Mouse (Mus musculus) ES-E14 (cell line): ENCODE data around the gene Raly. TPM values are rescaled to one million over a fixed set of nuclear protein-coding genes. Genes with fewer than 3 reads are reported as not detected.
"Not testable (repeated sequence)": the region's sequence is repeated elsewhere in the genome, so short reads cannot be mapped to it uniquely, and the experiment has no call there.

Experiments
- DNase-seq: peaks from one replicate; pipeline ENCODE4 v3.0.0-alpha.2; 2013; ENCODE audit warnings: low read depth, low spot score
- H3K27ac ChIP-seq: 2 replicates; pipeline ENCODE4 v1.5.1; 2012; ENCODE audit warnings: low read depth, mild to moderate bottlenecking, low read length, moderate library complexity, mixed read lengths; ENCODE audit not compliant: poor library complexity, insufficient read depth, severe bottlenecking
- H3K36me3 ChIP-seq: 2 replicates; pipeline ENCODE4 v1.6.1; 2012; ENCODE audit warnings: mild to moderate bottlenecking, low read length, moderate library complexity, mixed read lengths; ENCODE audit not compliant: control insufficient read depth, poor library complexity, insufficient read depth, severe bottlenecking
- H3K4me1 ChIP-seq, 2 experiments: fragments of 150-350 bp in 1 of 2; sonication (generic) in 1 of 2; 2 replicates each; pipeline ENCODE4 v1.6.1; 2012; ENCODE audit warnings: low read length in 2 of 2, mild to moderate bottlenecking in 1 of 2, mixed read lengths in 1 of 2; ENCODE audit not compliant: control insufficient read depth in 2 of 2, insufficient read depth in 2 of 2, poor library complexity in 1 of 2
- H3K4me3 ChIP-seq, 2 experiments: fragments of 150-350 bp in 1 of 2; sonication (generic) in 1 of 2; 2 replicates each; pipeline ENCODE4 v1.5.1; 2012; ENCODE audit warnings: low read length in 2 of 2, low read depth in 1 of 2, mild to moderate bottlenecking in 1 of 2, mixed read lengths in 1 of 2; ENCODE audit not compliant: insufficient read depth in 1 of 2, poor library complexity in 1 of 2, severe bottlenecking in 1 of 2
- H3K9ac ChIP-seq: 2 replicates; pipeline ENCODE4 v1.6.1; 2012; ENCODE audit warnings: low read depth, mild to moderate bottlenecking, low read length, mixed read lengths; ENCODE audit not compliant: poor library complexity, insufficient read depth, severe bottlenecking
- H3K9me3 ChIP-seq: fragments of 150-350 bp; sonication (generic); 2 replicates; pipeline ENCODE4 v1.6.1; 2012; ENCODE audit warnings: low read depth, mild to moderate bottlenecking, low read length; ENCODE audit not compliant: control insufficient read depth, insufficient read depth
- CHD2 ChIP-seq: IDR thresholded peaks from 2 replicates; pipeline ENCODE4 v1.6.1; 2014; ENCODE audit warnings: mild to moderate bottlenecking, low read depth, low read length, inconsistent platforms
- HCFC1 ChIP-seq: IDR thresholded peaks from 2 replicates; pipeline ENCODE4 v1.6.1; 2012; ENCODE audit warnings: low read length, inconsistent platforms, borderline replicate concordance; ENCODE audit not compliant: insufficient read depth
- MAFK ChIP-seq: IDR thresholded peaks from 2 replicates; pipeline ENCODE4 v1.6.1; 2014; ENCODE audit warnings: mild to moderate bottlenecking, low read depth, low read length, inconsistent platforms; ENCODE audit not compliant: insufficient read depth
- ZC3H11A ChIP-seq: IDR thresholded peaks from 2 replicates; pipeline ENCODE4 v1.6.1; 2012; ENCODE audit warnings: low read depth, mild to moderate bottlenecking, inconsistent platforms, low read length, borderline replicate concordance
- ZNF384 ChIP-seq: IDR thresholded peaks from 2 replicates; pipeline ENCODE4 v1.6.1; 2012; ENCODE audit warnings: low read depth, low read length, inconsistent platforms
- in situ Hi-C, 2 experiments: fragments of 600-800 bp; cut with MboI; formaldehyde crosslinking; loops; one replicate each; pipeline ENCODE4 v1.15.1; 2025; ENCODE audit warnings: low sequenced_read_pairs in 2 of 2, inconsistent platforms in 1 of 2; ENCODE audit not compliant: unreplicated experiment in 2 of 2
- total RNA-seq: library from RNA; depleted of rRNA; stranded (reverse); fragments of 300-350 nt; gene quantifications from 2 replicates; pipeline ENCODE4 v1.2.3, GENCODE M21; 2012

Raly gene
- total RNA-seq, 1 experiment, result 209 TPM

DNA sequence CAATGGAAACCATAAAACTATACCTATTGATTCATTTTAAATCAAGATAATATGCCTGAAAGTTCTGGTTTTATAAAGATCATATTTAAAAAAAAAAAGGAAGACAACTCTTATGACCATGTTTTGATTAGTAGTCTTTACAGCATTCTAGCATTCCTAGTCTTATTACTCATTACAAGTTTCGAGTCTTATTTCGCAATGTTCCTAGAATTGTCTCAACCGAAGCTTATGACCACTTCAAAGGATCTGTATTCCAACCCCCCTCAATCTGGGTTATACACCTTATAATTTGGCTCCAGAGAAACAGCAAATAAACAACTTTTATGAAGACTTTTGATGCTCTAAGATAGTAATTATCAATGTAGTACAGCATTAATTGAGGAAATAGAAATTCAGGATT lies 111.2 kb downstream of the Raly start:
- in situ Hi-C loops, result no loop called here

DNA sequence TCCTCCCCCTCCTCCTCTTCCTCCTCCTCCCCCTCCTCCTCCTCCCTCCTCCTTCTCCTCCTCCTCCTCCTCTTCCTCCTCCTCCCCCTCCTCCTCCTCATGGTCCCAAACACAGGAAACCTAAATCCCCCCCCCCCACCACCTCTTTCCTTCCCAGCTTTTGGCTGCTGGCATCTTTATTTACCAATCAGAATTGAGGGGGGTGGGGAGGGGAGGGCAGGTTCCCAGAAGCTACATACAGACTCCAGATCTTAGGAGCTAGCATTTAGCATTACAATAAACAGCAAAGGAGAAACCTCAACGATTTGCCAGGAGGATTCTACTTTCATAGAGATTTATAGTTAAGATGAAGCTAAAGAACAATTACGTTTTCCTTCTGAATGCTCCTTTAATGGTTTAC lies 114.9 kb downstream of the Raly start:
- peaks cover 0 to 5% of the 10 kb centered on the region in 2 experiments; a peak in 1 of 4 replicates for H3K4me1 ChIP-seq
- no peak for DNase-seq
- no peaks in the 10 kb centered on the region for H3K36me3 ChIP-seq
- H3K4me3 ChIP-seq, result no peak overlapping the region
- H3K27ac ChIP-seq, result peak overlapping the region; percentile 66; the same call in 1 of the 2 replicates
- in situ Hi-C loops, result no loop called here
- no peak overlapping the region for H3K9ac ChIP-seq
- TF ChIP-seq HCFC1, result no peak
- TF ChIP-seq MAFK, result no peak
- H3K9me3 ChIP-seq, result no peaks in the 10 kb centered on the region

More for the DNA sequence above, 111.2 kb downstream of the Raly start:
- H3K27ac ChIP-seq, result peak overlapping the region; percentile 49; the same call in 1 of the 2 replicates
- no peak overlapping the region for H3K4me3 ChIP-seq
- no peaks in the 10 kb centered on the region for H3K9me3 ChIP-seq
- H3K9ac ChIP-seq, result no peak overlapping the region
- no peak for DNase-seq
- no peaks in the 10 kb centered on the region for H3K36me3 ChIP-seq
- peaks cover 5 to 12% of the 10 kb centered on the region in 2 experiments; a peak in 3 of 4 replicates for H3K4me1 ChIP-seq
- TF ChIP-seq ZNF384 (no peak), HCFC1 (no peak), ZC3H11A (no peak), MAFK (no peak), CHD2 (no peak)

DNA sequence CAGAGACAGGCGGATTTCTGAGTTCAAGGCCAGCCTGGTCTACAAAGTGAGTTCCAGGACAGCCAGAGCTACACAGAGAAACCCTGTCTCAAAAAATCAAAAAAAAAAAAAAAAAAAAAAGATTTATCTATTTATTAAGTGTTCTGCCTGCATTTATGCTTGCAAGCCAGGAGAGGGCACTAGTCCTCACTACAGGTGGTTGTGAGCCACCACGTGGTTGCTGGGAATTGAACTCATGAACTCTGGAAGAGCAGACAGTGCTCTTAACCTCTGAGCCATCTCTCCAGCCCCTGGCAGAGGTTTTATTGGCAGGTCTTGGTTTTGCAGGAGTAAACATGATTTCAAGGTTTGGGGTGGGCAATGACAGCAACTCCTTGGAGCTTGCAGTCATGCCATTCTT lies 117.3 kb downstream of the Raly start:
- H3K36me3 ChIP-seq, H3K4me1 ChIP-seq, H3K4me3 ChIP-seq, DNase-seq, H3K27ac ChIP-seq, H3K9ac ChIP-seq, in situ Hi-C loops, H3K9me3 ChIP-seq: not testable (repeated sequence)

DNA sequence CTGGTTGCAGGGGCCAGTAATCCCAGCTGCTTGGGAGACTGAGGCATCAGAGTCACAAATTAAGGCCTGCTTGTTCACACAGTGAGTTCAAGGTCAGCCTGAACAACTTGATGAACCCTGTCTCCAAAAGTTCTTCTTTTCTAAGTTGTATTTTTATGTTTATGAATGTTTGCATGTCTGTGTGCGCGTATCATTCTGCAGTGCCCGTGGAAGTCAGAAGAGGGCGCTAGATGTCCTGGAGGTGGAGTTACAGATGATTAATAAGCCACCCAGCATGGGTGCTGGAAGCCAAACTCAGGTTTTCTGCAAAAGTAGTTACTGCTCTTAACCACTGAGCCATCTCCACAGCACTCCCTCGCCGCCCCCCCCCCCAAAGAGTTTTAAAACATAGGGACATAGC lies 118.9 kb downstream of the Raly start:
- no peak for DNase-seq
- Histone ChIP-seq H3K27ac (no peak overlapping the region), H3K9ac (no peak overlapping the region), H3K4me1 (no peaks in the 10 kb centered on the region), H3K36me3 (no peaks in the 10 kb centered on the region), H3K9me3 (no peaks in the 10 kb centered on the region), H3K4me3 (no peak overlapping the region)
- no peak for TF ChIP-seq HCFC1
- no peak for TF ChIP-seq MAFK
- no peak for TF ChIP-seq CHD2
- no peak for TF ChIP-seq ZC3H11A
- no peak for TF ChIP-seq ZNF384
- in situ Hi-C loops, result no loop called here

DNA sequence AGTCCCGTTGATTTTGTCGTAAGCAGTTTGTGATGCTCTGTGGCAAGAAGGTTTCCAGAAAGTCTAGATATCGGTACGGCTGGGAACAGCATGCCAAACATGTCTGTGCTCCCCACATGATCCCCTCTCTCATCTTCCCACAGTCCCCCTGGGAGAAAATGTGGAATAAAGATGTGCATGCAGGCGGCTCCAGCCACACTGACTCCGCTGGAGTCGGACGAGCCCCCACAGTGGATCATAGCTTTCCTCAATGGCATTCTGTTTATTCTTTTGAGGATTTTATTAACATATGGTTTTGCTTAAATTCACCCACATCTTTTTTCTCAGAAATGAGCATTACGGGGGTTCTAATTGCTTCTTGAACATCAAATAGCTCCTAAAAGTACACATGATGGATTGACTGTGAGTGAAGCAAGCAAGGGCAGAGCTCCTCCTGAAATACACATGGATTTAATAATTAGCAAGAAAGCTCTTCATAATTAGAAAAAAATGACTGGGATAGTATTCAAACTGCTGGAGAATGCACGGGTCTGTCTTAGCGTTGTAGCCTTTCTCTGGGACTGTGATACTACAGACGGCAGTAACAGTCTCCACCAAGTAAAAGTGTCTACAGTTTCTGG lies 125.1 kb downstream of the Raly start:
- Histone ChIP-seq H3K27ac (no peak overlapping the region), H3K36me3 (no peaks in the 10 kb centered on the region), H3K4me3 (no peak overlapping the region), H3K4me1 (no peaks in the 10 kb centered on the region), H3K9ac (no peak overlapping the region), H3K9me3 (no peaks in the 10 kb centered on the region)
- DNase-seq, result no peak
- TF ChIP-seq ZC3H11A (no peak), ZNF384 (no peak), HCFC1 (no peak)
- in situ Hi-C loops, result loop anchor here in 1 of 2 experiments (5.0 kb wide), 1 partner anchor 56 kb away; no protein-coding TSS in a partner anchor
